Mouse (Mus musculus): Measurements from ENCODE around the gene Vwce.

Gene Vwce

DNA sequence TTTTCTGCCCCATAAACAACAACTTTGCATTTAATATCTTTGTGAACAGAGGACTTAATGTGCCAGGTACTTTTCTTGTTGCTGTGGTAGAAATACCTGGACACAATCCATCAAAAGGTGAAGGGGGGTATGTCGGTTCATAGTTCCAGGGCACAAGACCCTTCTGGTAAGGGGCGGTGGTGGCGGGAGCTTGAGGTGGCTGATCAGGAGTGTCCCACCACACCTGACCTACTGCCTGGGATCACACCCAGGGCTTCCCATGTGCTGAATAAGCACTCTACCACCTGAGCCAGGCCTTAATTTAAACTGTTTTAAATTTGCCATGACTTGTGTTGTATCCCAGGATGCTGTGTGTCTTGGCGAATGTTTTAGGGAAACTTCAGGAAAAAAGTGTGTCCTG lies 57.1 kb downstream of the Vwce start:
- DNase-seq (ENCODE audit: low spot score) = no peak

DNA sequence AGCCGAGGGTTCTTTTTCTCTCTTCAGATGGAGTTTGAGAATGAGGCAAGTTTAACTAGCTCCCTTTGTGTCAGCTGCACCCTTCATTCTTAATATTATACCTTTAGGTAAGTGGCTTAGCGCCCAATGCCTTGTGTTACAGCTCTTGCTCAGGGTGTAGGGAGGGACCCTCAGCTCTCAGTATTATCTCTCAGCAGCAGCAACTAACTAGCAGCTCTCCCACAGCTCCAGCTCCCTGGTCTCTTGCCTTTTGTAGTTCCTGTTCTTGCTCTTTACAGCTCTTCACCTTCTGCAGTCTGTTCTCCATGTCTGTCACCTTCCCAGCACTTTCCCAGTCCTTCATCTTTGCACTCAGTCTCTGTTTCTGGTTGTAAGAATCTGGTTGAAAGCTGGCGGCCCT lies 57.6 kb downstream of the Vwce start:
- DNase-seq (ENCODE audit: low spot score) = no peak

DNA sequence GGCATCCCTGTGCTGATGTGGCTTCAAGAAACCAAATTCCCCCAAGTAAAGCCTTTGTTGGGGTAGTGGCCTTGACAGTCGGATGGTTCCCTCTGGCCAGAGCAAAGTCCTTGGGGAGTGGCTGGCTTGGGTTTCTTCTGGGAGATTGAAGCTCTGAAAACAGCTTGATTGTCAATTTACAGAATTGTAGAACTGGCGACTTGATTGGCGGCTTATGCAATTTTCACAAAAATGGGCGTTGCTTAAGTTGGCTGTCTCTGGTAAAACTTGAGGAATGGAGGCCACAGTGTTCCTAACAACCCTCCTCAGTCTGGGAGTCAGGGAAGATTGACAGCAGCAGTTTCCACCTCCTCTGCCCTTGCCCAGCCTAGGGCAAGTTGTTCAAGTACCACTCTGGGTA lies 58.3 kb downstream of the Vwce start:
- DNase-seq (ENCODE audit: low spot score) = no peak

DNA sequence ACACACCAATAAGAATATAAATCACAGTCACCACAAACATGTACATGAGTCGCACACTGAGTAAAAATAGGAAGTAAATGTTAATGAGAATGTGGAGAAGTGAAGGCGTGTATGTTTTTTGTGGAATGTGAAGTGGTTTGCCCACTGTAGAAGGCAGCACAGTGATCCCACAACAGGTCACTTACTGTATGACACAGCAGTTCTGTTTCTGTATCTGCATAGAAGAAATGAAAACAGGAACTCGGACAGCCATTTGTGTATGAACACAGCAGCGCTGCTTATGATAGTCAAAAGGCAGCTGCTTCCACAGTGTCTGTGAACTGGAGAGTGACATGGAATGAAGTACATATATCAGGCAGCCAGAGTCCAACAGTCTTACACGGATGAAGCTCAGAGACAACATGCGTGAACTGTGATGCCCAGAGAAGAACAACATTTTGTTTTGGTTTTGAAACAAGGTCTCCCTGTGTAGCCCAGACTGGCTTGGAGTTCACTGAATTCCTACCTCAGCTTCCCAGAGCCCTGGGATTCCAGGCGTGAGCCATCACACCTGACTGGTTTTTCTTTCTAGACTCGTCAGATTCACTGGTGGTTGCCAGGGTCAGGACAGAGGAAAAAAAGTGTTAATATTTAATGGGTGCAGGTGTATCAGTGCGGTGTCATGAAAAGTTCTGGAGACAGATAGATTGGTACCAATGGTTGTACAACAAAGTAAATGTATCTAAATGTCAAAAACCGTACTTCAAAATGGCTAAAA lies 60.1 kb downstream of the Vwce start:
- no peak for DNase-seq (ENCODE audit: low spot score)

DNA sequence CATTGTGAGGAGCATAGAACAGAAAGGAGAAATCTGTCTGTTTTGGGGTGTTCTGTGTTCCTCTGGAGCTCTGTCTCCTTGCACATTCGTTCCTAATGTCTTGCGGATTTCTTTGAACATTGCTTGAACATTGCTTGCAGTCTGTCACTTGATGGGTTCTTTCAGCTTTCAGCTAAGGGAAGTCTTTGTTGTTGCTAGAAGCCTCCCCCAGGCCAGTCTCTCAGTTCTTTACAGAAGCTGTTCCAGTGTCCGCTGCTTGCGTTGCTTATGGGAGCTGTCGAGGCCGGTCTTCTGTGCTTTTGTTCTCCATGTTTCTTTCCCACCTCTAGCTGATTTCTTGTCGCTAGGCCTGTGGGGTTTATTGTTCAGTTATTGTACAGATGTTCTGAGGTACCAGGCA lies 61.8 kb downstream of the Vwce start:
- DNase-seq (ENCODE audit: low spot score) = no peak

DNA sequence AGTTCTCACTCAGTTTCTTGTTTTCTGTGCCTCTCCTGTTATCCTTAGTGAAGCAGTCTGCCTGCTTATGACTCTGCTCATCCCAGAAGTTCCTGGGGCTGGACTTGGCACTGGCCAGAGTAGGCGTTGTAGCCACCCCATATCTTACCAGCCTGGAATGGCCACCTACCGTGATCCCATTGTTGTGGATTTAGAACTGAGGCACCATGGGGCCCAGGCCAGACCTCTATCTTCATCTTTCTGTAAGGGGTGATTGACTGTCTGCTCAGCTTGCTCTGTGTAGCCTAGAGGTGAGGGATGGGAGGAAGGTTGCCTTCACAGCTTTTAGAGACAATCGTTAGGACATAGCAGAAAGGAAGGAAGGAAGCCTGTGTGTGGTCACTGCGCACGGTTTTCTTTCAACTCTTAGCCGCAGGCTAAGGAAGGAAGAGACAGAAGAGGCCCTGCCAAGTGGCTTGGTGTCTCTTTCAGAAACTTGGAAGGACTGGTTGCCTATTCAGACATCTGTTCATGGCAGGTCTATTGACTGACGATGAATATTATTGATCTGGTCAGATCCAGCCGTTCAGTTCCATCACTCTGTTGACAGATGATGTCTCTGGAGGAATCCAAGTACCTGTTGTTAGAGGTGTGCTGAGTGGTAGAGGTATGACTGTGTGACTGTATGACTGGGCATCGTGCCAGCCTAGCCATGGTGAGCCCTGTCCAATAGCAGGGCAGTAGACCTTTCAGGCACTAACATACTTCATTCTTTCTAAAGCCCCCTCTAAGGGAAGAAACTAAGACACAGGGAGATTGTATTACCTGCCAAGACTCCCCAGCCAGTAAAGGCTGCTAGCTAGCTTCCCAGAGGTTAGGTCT lies 64.3 kb downstream of the Vwce start:
- DNase-seq (ENCODE audit: low spot score) = no peak

DNA sequence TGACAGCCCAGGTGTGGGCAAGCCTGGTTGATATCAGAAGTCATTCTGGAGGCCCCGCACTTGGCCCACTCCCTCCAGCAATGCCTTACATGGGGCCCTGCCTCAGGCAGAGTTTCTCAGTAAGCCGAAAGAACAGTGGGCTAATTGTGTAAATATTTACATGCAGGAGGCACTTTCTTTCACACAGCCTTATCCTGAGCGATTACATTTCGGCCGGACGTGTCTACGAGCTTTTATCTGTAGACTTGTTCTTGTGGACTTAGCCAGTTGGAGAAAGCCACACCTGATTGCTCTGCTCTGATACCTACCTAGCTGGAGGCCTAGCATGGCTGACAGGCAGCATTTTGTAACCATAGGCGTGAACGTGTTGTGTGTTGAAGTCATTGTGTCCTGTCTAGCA lies 65.8 kb downstream of the Vwce start:
- no peak for DNase-seq (ENCODE audit: low spot score)

DNA sequence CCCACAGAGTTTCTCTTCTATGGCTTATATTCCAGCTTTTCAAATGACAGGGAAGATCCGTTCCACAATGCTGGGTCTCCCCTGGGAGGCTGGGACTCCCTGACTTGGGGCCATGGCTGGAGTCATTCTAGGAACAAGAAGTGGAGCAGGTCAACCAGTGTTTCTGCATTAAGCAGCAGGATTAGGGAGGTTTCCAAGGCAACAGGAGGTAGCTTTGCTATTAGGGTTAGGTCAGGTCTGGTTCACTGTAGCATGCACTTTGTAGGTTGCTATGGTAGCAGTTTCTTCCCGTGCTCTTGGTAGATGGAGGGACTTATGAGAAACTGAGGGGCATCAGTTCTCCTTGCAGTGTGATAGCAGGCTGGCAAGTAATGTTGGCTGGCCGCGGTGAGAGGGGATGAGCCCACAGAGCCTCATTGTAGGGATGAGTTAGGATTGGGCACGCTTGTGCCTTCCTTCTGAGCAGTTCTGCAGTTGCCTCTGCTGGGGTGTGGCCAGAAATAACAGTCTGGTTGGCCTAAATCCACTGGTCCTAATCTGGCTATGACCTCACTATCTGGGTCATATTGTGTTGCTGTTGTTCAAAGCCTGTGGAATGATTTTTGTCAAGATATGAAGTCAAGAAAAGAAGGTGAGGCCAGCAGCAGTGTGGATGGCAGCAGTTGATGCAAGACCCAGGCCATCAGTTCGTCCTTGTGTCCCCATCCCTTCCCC lies 67.2 kb downstream of the Vwce start:
- no peak for DNase-seq (ENCODE audit: low spot score)

DNA sequence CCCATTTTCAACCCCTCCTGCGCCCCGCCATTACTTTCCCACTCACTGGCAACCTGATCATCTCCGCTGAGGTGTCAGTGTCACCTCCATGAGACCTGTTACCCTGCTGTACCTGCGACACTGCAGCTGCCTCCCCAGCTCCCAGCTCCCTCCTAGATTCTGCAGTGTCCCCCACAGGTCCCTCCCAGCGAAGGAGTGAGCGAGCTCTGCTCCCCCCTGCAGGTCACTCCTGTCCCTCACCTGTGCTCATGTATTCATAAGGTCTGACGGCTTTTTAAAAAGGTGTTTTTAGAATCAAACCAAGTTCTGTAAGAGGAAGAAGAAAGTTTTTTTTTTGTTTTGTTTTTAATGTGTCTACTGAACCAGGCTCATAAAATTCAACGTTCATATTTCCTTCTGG lies 68.1 kb downstream of the Vwce start:
- DNase-seq (ENCODE audit: low spot score) = no peak

DNA sequence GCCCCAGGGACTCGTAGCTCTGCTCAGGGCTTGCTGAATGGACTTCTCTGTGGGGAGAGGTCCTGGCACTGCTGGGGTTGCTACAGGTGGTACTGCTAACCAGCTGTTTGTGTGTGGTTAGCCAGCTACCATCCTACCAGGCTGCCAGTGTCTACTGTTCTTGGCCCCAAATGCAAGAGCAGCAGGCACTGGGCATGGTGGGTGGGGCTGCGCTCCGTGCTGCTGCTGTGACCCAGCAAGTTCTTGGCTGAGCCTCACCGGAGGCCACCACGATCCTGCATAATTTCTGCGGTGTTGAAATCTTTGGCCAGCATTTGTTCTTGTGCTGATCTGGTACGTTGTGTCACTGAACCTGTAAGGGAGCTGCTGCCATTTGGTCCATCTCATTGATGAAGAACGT lies 69.5 kb downstream of the Vwce start:
- no peak for DNase-seq (ENCODE audit: low spot score)

DNA sequence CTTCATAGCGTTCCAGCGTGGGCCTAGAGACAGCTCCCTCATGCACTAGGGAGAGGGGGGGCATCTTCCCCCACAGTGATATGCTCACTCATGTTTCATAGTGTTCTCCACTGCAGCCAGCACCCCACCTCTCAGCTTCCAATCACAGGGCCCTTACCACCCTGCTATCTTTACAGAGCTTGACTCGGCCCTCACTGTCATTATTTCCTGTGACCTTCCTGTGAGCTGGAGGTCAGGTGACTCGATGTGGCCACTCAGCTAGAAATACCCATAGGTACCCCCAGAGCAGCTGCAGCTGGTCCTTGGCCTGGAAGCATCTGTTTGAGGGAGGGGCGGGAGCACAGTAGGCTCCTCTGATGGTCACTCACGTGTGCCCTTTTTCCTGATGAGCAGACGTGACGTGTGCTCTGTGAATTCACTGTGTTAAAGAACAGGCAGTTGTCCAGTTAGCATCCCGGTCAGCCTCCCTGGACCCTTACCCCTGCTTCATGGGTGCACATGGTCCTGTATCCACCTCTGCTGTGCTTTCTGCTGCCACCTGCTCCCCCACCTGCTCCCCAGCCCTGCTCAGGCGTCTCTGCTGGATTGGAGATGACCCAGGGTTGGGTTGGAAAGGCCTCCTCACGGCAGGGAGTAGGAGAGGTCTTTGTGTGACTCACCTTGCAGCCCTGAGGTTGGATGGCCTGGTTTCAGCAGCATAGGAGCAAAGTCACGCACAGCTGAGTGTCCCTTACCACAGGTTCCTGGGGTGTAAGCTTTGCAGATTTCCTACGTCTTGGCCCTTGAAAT lies 73.3 kb downstream of the Vwce start:
- no peak for DNase-seq (ENCODE audit: low spot score)

DNA sequence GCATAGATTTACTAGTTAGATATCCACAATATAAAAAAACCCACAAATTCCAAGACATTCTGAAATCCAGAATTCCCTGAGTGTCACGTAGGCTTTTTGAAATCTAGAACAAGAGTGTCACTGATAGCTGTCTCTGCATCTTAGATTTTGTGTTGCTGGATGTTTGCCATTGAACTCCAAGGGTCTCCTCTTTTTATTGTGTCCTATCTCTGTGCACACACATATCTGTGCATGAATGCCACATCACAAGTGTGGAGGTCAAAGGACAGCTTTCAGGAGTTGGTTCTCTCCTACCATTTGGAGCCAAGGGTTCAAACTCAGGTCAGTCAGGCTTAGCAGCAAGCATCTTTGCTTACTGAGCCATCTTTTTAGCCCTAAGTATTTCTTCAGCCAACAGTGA lies 73.9 kb downstream of the Vwce start:
- DNase-seq (ENCODE audit: low spot score) = no peak

DNA sequence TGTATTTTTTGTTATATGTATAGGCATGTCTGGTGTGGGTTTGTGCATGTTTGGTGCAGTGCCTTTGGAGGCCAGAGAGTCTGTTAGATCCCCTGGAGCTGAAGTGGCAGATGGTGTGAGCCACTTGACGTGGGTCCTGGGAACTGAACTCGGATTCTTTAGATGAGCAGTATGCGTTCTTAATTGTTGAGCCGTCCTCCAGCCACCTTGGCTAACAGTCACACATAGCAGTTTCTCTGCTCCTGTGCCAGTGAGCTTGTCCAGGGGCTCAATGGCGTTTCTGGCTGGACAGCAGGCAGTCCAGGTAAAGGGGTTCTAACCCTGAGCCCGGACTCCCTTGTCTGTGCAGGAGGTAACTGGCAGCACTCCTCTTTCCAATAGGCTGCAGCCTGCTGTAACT lies 74.9 kb downstream of the Vwce start:
- DNase-seq (ENCODE audit: low spot score) = no peak

DNA sequence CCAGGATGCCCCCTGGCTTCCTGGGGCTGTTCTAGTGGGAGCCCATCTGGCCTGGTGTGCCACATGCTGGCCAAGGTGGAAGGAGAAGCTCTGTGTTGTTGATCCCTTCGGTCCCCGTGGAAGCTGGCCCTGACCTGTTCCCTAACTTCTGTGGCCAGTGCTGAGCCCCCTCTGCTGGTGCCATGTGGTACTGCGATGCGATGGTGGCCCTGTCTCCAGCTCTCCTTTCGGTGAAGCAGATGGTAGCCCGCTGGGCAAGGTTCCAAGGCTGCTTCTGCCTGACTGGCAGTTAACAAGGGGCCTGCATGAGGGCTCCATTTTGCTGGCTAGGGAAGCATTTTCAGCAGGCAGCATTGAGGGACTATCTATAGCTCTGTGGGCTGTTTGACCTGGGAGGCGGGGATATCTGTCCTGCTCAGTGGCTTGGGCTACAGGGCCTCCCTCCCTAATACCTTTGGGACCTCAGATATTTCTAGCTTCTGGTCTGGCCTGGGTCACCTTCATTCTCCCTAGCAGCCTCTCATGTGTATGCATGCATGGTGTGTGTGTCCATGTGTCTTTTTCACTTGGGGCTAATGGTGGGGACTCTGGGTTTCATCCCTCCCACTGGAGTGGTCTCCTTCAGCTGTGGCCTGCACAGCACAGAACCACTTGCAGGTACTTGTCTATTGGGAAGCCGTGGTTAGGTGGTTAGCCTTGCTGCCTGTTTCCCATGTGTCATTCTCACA lies 75.5 kb downstream of the Vwce start:
- DNase-seq (ENCODE audit: low spot score) = peak; percentile 89

DNA sequence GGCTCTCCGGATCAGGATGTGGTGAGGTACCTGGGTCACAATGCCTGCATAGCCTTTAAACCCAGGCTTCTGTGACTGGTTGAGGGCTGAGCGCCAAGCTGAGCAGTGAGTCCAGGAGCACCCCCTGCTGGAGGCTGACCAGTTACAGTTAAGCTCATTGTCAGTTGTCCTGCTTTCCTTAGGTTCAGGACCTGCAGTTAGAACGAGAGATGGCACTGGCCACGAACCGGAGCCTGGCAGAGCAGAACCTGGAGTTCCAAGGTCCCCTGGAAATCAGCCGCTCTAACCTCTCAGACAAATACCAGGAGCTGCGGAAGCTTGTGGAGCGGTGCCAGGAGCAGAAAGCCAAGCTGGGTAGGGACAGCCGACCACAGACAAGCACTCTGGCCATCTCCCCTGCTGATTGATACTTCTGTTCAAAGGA lies 76.1 kb downstream of the Vwce start:
- DNase-seq (ENCODE audit: low spot score) = no peak

DNA sequence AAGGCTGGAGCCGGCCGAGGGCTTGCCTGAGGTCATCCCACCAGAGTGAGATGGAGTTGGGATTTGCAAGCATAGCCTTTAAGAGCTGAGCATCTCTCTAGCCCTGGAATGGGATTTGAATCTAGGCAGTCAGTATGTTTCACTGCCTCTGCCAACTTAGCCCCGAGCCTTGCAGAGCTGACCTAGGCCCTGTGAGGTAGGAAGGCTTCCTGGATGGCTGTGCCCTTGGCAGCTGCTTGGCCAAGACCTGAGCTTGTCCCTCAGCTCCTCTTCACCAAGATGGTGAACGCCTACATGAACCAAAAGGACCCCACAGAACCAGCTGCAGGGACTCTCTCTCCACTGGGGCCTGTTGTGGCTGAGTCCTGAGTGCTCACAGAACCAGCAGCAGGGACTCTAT lies 76.7 kb downstream of the Vwce start:
- no peak for DNase-seq (ENCODE audit: low spot score)

DNA sequence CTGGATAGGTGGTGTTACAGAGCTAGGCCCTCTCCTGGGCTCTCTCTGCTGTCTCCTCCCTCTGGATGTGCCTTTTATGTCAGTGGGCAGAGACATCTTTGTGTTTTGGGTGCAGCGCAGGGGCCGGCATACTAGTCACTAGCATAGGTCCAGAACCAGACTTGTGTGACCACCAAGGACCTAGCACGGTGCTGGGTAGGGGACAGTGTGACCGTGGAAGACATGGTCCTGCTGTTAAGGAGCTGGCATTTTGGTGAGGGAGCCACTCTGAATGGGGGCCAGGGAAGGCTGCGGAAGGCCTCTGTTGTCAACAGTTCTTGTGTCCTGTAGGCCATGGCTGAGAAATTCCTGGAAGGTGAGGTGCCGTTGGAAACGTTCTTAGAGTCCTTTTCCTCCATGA lies 78.2 kb downstream of the Vwce start:
- no peak for DNase-seq (ENCODE audit: low spot score)

DNA sequence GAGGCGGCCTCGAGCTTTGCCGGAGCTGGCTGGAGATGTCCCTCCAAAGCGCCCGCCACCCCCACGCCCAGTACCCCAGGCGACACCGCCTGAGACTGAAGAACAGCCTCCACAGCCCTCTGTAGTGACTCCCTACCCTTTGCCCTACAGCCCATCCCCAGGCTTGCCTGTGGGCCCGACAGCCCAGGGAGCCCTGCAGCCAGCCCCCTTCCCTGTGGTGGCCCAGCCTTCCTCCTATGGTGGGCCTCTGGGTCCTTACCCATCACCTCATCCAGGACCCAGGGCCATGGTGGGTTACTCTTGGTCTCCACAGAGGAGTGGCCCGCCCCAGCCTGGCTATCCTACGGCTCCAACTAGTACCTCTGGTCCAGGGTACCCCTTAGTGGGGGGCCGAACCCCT lies 78.6 kb downstream of the Vwce start:
- DNase-seq (ENCODE audit: low spot score) = no peak

DNA sequence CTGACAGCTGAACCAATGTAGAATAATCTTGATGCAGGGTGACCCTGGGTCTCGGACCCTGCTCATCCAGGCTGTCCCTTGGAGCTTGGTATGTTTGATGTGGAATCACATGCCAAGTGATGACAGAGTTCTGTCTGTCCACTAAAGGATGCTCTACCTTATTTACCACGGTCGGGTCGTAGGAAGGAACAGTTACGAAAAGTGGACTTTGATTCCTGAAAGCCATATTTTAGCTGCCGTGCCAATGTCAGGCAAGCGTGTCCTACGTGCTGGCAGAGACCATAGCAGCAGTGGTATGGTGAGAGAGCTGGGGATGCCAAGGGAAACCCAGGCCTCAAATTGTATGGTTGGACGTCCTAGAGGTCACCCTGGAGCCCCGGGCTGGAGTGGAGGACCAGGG lies 79.5 kb downstream of the Vwce start:
- DNase-seq (ENCODE audit: low spot score) = no peak

DNA sequence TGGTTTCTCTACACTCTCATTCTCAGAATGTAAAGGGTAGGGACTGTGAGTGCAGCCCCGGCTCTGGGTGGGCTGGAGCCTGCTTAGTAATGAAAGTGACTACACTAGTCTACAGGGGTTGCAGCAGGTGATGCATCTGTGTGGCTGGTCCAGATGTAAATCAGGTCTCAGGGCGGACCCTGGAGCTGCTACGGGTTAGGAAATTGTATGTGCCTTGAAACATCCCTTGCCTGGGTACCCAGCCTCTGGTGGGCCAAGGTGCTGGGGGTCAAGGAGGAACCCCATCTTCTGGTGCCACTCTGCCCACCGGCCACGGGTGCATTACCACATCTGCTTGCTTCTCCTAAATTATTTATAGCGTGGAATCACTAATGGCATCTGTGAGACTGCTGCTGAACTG lies 80.2 kb downstream of the Vwce start:
- DNase-seq (ENCODE audit: low spot score) = no peak

DNA sequence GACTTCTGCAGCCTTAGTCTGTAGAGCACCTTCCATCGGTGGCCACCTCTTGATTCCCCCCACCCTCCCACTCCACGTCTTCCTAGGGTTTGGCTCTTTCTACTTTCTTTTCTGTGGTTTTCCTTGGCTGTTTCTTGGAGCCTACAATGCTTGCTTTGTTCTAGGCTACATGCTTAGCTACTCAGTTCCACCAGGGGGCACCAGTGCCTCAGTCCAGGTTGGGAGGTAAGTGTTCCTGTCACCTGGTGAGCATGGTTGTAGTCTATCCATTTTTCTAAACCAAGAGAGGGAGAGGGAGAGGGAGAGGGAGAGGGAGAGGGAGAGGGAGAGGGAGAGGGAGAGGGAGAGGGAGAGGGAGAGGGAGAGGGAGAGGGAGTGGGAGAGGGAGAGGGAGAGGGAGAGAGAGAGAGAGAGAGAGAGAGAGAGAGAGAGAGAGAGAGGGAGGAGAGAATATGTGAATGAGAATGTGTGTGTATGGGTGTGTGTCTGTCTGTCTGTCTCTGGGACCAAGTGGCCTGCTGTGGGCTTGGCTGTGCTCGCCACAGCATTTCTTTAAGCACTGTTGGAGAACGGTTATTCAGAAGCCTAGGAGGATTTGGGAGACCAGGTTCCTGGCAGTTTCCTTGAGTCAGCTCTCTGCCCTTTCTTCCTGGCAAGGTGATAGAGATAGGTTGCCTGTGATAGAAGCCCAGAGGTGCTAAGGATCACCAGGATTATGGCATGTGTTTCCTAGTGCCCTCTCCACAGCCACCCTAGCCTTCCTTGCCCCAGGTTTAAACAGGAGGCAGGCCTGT lies 80.9 kb downstream of the Vwce start:
- DNase-seq (ENCODE audit: low spot score) = no peak

All from ovary, postnatal 10 days (tissue).